Mouse (Mus musculus): Measurements from ENCODE around the gene Mcf2l.

GRCm38 (mm10) chr8:13037569-13037968, 164.0 kb downstream of the Mcf2l start:
- no peak for TF ChIP-seq POLR2A (IDR thresholded peaks at IDR 0.05; ENCODE audit: extremely low read depth, insufficient read depth, low read length)
- no peak for TF ChIP-seq CTCF (IDR thresholded peaks at IDR 0.05; ENCODE audit: extremely low read depth, insufficient read depth, low read length)

Measured in cortical plate, adult 2 months (tissue).